Mouse (Mus musculus) liver, adult 2 months (tissue): ENCODE measurements around the gene Lrba.

Experiments used
- CTCF ChIP-seq: fragments of 200-500 bp; IDR thresholded peaks from 2 replicates; pipeline ENCODE4 v1.5.1; 2011; ENCODE audit warnings: low read depth, low read length, control low read depth
- POLR2A ChIP-seq: fragments of 200-500 bp; IDR thresholded peaks from 2 replicates; pipeline ENCODE4 v1.6.1; 2011; ENCODE audit warnings: low read length, control low read depth; ENCODE audit not compliant: insufficient read depth; ENCODE audit errors: extremely low read depth

DNA sequence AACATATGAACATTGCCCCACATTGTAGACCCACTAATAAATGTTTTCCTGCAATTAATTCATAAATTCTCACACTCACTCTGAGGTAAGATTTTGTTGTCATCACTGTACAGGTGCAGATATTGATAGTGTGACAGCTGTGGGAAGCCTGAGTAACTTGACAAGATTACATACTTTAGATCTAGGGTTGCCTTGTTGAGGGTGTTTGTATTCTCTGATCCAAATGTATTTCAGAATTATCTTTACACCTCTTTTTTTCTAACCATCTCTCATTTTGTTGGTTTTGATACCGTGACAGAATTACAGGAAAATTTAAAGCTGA is 336.5 kb downstream of the Lrba start:
- TF ChIP-seq POLR2A (no peak), CTCF (no peak)
